Mouse (Mus musculus) C2C12 (cell line): ENCODE measurements around the gene Btbd3.

ENCODE experiments used
- CTCF ChIP-seq: IDR thresholded peaks from one replicate; pipeline ENCODE4 v1.5.1; 2011; ENCODE audit not compliant: control insufficient read depth, insufficient read depth, insufficient read length
- MAX ChIP-seq: IDR thresholded peaks from one replicate; pipeline ENCODE4 v1.6.1; 2011; ENCODE audit warnings: mild to moderate bottlenecking, control low read depth

GRCm38 (mm10) chr2:138265356-138266005 lies 9.1 kb downstream of the Btbd3 start:
- TF ChIP-seq MAX, result no peak
- TF ChIP-seq CTCF, result no peak
